Mouse (Mus musculus): ENCODE measurements around the gene Atp8b5. TPM values are rescaled to one million over a fixed set of nuclear protein-coding genes. Genes with fewer than 3 reads are reported as not detected.

Gene Atp8b5
- total RNA-seq, 2 experiments from 2014 or later, result 0.22 to 0.53 TPM

DNA sequence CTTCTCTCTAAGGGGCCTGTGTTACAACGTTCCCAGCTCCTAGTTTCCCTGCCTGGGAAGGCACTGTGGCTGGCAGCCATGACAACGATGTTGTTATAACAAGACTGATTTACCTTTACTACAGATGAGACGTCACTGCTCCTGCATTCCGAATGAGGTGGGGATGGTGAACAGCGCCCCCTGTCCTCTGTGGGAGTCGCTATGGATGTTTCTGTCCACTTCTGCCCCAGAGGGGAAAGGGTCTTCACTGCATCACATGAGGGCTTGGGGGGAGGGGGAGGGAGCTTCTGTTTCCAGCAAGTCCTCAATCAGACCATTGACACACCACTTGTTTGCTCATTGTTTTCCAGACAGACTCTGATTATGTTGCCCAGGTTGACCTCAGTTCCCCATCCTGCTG lies 27.0 kb downstream of the Atp8b5 start:
- intact Hi-C loops (cut with DNase I), result no loop called here
- DNase-seq (ENCODE audit: low spot score in 2 of 2), result no peak

DNA sequence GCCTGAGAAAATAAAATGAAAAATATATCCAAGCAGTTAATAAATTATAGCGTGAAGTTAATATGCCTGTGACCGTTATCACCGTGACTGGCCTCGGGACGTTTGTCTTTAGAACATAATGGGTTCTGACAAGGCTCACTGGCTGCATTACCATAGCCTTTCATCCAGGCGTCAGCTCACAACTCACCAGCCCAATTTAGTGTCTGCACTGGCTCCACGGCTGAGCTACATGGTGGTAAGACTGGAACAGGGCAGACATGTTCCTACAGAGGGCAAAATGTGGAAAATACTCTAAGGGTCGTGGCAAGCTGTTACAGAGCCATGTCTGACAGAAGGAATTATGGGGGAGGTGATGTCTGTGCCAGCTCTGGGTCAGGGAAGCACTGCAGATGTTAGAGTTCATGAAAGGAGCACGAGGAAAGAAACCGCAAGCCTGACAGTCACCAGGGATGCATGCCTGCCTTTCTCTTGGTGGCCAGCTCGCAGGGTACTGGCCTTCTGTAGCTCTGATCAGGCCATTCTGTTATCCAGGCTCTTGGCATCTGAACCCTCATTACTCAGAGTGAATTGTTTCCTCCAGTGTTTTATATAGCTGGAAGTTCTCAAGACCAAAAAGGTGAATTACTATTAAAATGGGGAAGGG lies 42.9 kb downstream of the Atp8b5 start:
- intact Hi-C loops (cut with DNase I), result no loop called here
- DNase-seq (ENCODE audit: low spot score in 2 of 2), result no peak

DNA sequence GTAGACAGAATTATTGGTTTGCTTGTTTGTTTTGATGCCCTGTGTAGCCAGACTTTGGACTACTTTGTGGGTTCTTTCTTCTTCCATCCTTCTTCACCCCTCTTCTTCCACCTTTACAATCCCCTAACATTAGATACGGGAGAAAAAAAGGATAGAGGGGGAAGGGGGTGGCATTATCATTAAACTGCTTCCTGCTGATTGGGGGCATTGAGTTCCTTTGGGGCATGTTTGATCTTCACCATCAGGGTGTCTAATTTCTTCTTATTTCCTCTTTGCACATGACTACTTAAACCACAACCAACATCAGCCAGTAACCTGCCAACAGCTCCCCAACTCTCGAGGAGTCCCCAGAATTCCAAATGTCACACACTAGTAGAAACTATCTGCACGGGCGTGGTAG lies 54.6 kb downstream of the Atp8b5 start:
- intact Hi-C loops (cut with DNase I), result no loop called here

DNA sequence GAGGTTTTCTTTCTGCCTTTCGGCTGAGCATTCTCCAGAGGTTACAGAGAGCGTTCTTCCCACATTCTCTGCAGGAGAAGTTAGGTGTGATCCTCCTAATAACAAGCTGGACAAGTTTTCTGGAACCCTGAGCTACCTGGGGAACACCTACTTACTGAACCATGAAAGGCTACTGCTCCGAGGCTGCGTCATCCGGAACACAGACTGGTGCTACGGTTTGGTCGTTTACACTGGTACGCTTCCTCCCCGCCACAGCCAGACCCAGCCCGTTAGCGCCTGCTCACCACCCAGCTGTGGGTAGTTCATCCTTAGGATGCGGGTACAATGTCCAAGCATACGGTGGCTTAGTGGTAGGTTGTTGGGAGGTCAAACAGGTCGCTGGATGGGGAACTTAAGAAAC lies 55.4 kb downstream of the Atp8b5 start:
- no peak for DNase-seq (ENCODE audit: low spot score in 2 of 2)
- intact Hi-C loops (cut with DNase I), result no loop called here

More for the DNA sequence above, 54.6 kb downstream of the Atp8b5 start:
- no peak for DNase-seq (ENCODE audit: low spot score in 2 of 2)

DNA sequence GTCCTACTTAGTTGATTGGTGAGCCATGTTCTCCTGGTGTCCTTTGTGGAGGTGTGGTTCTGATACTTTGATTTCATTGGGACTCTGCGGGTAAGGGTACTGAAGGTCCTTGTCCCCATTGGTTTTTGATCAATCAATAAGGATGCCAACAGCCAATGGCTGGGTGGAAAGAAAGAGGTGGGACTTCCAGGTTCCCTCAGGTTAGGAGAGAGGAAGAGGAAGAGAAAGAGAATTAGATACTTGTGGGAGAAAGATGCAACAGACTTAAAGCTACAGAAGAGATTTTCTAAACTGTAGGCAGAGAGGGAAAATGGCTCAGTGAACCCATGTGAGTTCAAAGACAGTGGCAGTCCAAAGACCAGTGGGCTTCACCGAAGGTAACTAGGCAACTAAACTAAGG lies 60.2 kb downstream of the Atp8b5 start:
- intact Hi-C loops (cut with DNase I), result no loop called here
- no peak for DNase-seq (ENCODE audit: low spot score in 2 of 2)

DNA sequence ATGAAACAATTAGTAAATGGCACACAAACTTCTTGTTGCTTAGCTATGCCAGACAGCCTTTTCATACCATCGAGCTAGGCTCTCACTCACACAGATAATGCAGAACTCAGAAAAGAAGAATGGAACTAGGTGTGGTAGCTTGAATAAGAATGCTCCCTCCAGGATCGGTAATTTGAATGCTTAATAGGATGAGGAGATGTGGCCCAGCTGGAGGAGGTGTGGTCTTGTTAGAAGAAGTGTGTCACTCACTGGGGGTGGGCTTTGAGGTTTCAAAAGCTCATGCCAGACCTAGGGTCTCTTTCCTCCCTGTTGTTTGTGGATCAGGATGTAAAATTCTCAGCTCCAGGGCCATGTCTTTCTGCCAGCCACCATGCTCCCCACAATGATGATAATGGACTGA lies 67.8 kb downstream of the Atp8b5 start:
- DNase-seq (ENCODE audit: low spot score in 2 of 2), result no peak
- intact Hi-C loops (cut with DNase I), result no loop called here

DNA sequence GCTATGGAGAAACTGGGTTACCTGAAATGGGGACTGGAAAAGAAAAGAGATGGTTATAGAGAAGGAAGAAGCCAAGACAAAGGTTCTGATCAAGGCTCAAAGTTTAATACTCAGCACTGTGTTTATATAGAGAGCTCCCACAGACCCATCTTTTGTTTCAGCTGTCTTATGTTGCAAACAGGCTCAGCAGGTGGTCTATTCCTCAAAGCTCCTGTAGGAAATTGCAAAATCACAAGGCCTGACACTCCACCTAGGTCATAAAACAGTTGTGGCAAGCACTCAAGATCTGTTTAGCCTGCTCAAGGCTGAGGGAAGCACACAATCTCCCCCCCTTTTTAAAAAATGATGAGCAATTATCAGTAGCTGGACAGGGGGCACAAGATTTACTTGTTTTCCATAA lies 69.2 kb downstream of the Atp8b5 start:
- DNase-seq (ENCODE audit: low spot score in 2 of 2), result no peak
- intact Hi-C loops (cut with DNase I), result no loop called here

DNA sequence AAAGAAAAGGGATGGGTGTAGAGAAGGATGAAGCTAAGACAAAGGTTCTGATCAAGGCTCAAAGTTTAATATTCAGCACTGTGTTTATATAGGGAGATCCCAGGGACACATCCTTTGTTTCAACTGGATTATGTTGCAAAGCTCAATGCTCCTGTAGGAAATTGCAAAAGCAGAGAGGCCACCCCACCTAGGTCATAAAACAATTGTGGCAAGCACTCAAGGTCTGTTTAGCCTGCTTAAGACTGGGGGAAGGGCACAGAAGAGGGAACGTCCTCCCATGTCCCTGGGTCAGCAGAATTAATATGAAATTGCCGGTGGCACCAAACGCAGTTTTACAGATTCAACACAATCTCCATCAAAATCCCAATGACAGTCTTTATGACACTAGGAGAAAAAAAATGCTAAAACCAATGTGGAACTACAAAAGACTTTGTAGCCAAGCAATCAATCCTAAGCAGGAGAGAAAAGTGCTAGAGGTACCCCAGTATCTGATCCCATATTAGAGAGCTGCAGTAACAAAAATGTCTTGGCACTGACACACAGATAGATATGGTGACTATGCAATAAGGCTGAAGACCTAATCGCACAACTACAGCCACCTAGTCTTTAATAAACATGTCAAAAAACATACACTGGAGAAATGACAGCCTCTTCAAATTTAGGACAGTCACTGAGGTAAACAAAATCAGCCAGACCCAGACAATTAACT lies 73.3 kb downstream of the Atp8b5 start:
- intact Hi-C loops (cut with DNase I), result no loop called here

DNA sequence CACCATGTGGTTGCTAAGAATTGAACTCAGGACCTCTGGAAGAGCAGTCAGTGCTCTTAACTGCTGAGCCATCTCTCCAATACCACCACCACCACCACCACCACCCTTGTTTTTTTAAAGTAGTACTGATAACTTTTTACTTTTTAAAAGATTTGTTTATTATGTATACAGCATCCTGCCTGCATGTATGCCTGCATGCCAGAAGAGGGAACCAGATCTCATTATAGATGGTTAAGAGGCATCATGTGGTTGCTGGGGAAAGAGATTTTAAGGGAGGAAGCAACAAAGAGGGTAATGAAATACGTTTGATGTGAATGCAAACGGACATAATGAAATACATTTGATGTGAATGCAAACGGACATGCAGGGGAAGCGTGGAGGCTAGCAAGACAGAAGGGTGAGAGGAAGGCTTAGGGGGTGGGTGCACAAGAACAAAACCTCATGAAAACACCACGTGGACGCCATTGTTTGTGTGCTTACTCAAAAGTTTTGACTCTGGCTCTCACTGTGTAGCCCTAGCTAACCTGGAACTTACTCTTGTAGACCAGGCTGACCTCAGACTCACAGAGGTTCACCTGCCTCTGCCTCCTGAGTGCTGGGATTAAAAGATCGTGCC lies 74.4 kb downstream of the Atp8b5 start:
- intact Hi-C loops (cut with DNase I), result no loop called here

More for the DNA sequence above, 73.3 kb downstream of the Atp8b5 start:
- no peak for DNase-seq (ENCODE audit: low spot score in 2 of 2)

DNA sequence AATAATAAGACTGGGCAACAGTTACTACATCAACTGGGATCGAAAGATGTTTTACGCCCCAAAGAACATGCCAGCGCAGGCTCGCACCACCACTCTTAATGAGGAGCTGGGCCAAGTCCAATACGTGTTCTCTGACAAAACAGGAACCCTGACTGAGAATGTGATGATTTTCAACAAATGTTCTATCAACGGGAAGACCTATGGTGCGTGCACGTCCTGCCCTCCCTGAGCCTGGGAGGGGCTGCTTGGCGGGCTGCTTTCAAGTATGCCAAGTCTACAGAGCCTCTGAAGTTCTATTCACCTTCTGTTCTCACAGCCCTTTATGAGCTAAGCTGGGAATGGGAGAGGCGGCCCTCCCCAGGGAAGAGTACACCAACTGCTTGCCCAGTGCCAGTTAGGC lies 75.5 kb downstream of the Atp8b5 start:
- no peak for DNase-seq (ENCODE audit: low spot score in 2 of 2)
- intact Hi-C loops (cut with DNase I), result no loop called here

More for the DNA sequence above, 74.4 kb downstream of the Atp8b5 start:
- DNase-seq (ENCODE audit: low spot score in 2 of 2), result no peak

DNA sequence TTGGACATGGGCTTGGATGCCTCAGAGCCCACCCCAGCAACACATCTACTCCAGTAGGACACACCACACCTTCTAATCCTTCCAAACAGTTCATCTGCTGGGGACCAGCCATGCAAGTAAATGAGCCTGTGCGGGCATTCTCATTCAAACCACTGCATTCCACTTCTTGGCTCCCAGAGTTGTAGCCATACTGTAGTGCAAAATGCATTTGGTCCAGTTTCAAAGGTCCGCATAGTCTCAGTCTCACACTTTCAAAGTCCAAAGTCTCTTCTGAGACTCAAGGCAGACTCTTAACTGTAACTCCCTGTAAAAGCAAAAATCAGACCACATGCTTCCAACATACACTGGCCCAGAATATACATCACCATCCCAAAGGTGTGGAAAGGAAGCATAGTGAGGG lies 78.0 kb downstream of the Atp8b5 start:
- intact Hi-C loops (cut with DNase I), result no loop called here
- no peak for DNase-seq (ENCODE audit: low spot score in 2 of 2)

DNA sequence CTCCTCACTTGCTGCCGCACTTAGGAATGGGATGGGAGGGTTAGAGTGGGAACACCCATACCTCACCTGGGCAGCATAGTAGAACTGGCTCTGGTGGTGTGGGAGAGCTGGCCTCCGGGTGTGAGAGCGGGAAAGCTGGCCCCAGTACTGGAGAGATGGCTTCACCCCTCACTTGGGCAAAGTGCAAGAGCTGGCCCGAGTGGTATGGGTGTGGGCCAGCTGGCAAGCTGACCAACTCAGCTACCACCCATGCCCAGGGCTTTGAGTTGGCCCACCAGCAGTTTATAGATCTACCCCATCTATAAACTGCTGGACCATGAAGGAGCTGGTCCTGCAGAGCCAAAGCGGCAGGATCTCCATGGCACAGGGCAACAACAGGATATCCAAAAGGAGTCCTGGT lies 82.2 kb downstream of the Atp8b5 start:
- intact Hi-C loops (cut with DNase I), result no loop called here
- DNase-seq (ENCODE audit: low spot score in 2 of 2), result no peak

DNA sequence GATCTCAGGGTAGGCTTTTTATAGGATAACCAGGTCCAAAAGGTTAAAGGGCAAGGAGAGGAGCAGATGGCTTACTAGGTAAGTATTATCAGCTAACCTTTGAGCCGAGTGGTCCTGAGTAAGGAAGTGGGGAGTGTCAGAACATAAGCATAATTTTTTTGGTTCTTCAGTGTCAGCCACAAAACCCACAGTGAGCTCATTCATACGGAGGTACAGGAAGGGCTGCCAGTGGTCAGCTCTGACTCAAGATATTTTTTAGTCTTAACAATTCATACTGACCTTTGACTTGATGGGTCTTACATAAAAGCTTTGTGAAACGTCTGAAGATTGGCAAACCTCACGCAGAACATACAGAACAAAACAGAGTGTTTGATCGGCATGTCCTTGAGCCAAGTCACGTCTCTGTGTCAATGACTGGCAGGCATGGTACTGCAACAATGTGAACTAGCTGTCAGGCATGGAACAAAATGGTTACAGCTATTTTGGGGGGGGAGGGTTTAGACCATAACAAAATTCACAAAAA lies 83.1 kb downstream of the Atp8b5 start:
- no peak for DNase-seq (ENCODE audit: low spot score in 2 of 2)
- intact Hi-C loops (cut with DNase I), result no loop called here

DNA sequence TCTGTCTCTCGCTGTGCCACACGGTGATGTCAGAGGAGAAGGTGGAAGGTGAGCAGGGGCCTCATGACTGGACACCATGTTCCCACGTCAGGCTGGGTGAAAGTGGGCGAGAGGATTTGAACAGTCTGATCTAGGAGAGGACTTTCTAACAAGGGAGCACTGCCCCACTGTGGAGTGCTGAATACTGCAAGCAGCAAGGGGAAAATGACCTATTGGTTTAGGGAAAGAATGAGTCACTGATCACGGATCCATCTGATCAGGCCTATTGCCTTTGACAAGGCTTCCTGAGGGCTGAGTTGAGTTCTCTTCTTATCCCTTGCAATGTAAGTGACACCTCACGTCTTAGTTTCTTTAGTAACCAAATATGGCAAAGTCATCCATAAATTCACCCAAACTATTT lies 86.7 kb downstream of the Atp8b5 start:
- intact Hi-C loops (cut with DNase I), result no loop called here
- no peak for DNase-seq (ENCODE audit: low spot score in 2 of 2)

DNA sequence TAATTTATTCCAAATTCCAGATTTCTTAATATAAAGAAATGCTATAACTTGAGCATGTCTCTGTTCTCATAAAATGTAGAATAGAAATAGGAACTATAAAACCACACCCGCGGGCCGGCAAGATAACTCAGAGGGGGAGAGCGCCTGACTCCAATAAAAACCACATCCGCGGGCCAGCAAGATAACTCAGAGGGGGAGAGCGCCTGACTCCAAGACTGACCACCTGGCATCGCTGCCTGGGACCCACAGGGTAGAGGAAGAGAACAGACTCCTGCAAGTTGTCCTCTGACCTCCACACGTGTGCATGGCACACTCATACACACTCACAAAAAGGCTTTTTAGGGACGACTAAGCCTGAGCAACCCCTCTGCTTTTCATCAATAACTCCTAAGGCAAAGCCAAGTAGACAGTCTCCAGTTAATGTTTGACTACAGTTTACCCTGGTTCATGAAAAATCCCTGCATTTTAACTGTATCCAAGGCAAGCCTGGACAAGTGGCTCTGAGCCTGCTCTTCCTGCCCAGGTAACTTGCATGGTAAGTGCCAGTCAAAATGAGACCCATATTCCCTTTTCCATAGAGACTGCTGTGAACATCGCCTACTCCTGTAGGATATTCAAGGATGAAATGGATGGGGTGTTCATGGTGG lies 98.1 kb downstream of the Atp8b5 start:
- intact Hi-C loops (cut with DNase I), result no loop called here
- no peak for DNase-seq (ENCODE audit: low spot score in 2 of 2)

DNA sequence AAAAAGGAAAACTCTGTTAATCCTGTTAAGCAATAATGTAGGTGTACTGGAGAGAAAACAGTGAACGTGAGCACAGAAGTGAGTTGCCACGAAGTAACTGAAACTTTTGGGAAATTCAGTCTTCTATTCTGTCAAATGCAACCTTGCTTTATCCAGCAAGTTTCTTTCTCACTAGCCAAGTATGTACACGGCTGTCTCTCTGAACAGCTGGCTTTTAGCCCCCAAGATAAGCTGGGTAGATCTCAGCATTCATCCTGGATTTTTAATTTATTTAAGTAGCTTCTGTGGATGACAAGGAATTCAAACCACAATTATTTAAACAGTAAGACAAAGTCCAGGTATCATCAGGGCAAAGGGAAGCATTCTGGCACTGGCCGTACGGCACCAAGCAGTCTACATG lies 100.3 kb downstream of the Atp8b5 start:
- intact Hi-C loops (cut with DNase I), result no loop called here
- DNase-seq (ENCODE audit: low spot score in 2 of 2), result no peak

DNA sequence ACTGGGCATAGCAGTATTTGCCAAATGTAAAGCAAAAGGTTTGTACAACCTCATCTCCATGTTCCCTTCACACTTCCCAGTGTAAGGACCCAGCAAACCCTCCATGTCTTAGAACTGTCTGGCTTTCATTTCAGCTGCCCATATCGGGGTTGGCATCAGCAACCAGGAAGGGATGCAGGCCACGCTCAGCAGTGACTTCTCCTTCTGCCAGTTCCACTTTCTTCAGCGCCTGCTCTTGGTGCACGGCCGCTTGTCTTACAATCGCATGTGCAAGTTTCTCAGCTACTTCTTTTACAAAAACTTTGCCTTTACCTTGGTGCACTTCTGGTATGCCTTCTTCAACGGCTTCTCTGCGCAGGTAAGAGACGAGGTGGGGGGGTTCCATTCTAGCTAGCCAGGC lies 100.8 kb downstream of the Atp8b5 start:
- DNase-seq (ENCODE audit: low spot score in 2 of 2), result no peak
- intact Hi-C loops (cut with DNase I), result no loop called here

DNA sequence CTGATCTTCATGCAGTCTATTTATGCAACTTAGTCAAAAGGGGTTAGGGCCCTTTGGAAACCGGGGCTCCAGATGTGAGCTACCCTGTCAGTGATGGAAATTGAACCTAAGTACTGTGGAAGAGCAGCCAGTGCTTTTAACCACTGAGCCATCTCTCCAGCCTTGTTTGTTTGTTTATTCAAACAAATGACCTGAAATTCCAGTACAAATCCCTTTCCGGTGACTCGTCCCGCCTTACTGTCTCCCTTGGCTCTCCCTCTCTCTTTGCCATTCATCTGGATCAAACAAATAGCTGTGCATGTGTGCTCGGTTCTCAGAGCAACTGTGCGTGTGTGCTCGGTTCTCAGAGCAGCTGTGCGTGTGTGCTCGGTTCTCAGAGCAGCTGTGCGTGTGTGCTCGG lies 104.4 kb downstream of the Atp8b5 start:
- intact Hi-C loops (cut with DNase I), result no loop called here
- DNase-seq (ENCODE audit: low spot score in 2 of 2), result no peak

DNA sequence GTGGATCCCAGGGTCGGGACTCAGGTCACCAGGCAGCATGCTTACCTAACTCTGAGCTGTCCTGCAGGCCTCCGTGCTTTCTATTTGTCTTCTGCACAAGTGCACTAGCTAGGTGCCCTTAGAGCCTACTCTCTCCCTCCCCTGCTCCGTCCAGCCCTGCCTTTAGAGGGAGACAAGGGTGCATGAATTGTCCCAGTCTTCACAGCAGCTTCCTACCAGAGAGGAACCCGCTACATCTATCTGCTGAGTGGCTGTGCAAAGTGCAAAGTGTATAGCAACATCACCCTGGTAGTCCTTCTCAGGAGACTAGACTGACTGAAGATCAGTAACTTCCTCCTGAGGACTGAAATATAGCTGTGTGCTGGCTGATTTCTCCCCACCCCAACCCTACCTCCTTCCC lies 105.2 kb downstream of the Atp8b5 start:
- intact Hi-C loops (cut with DNase I), result no loop called here
- DNase-seq (ENCODE audit: low spot score in 2 of 2), result no peak

DNA sequence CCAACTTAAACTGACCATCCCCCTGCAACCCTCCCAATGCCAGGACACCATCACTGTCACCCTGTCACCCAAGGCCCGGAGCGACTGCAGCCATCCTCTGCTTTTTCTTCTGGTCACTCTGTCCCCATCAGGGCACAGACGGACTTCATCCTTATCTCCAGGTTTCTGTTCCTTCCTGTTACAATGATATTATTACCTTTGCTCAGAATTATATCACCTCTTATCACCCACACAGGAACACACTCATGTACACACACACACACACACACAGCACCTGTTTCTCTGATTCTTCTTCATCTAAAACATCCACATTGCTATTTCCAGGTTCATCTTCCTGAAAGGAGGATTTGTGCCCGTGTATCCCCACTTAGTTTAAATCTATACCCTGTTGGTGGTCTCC lies 107.3 kb downstream of the Atp8b5 start:
- intact Hi-C loops (cut with DNase I), result no loop called here

More for the DNA sequence above, 107.3 kb downstream of the Atp8b5 start:
- DNase-seq (ENCODE audit: low spot score in 2 of 2), result no peak

Data from left cerebral cortex, postnatal 14 days (tissue).